Mouse (Mus musculus): ENCODE measurements around the gene Cyp4f18.

GRCm38 (mm10) chr8:71988867-71989599, 20.4 kb downstream of the Cyp4f18 start:
- TF ChIP-seq CTCF (IDR thresholded peaks at IDR 0.05; ENCODE audit: insufficient read depth, low read length) = no peak
- TF ChIP-seq POLR2A (IDR thresholded peaks at IDR 0.05; ENCODE audit: borderline replicate concordance, extremely low read depth, low read depth, low read length) = no peak

Measured in lung, adult 2 months (tissue).